Mouse (Mus musculus) intestine, embryonic 15.5 days (tissue): ENCODE measurements around the gene B3gnt5. TPM values are rescaled to one million over a fixed set of nuclear protein-coding genes. Genes with fewer than 3 reads are reported as not detected.

Experiments used
- polyA plus RNA-seq: library from polyadenylated mRNA; unstranded; fragments of >200 nt; fragmentation: Nextera tagmentation; extraction: Ambion mirVana; gene quantifications from 2 replicates; pipeline ENCODE4 v1.2.1, GENCODE M21; 2015

Gene B3gnt5
- polyA plus RNA-seq, 1 experiment from 2014 or later, result 11.1 TPM

Other genes starting within 250 kb of the B3gnt5 start
- not detected in 2 replicates for gene Olfr167, start 237.9 kb upstream of the B3gnt5 start, polyA plus RNA-seq
- not detected in 2 replicates for gene Olfr168, start 224.7 kb upstream of the B3gnt5 start, polyA plus RNA-seq
- gene Olfr169, start 188.4 kb upstream of the B3gnt5 start, polyA plus RNA-seq, result not detected in 2 replicates
- gene Olfr170, start 148.3 kb upstream of the B3gnt5 start, polyA plus RNA-seq, result not detected in 2 replicates
- not detected in 2 replicates for gene Olfr171, start 130.3 kb upstream of the B3gnt5 start, polyA plus RNA-seq
- 0.05 and 0.06 TPM in 2 replicates for gene Lamp3, start 53.8 kb upstream of the B3gnt5 start, polyA plus RNA-seq
- 8.2 and 9.1 TPM in 2 replicates for gene Klhl6, start 222.8 kb downstream of the B3gnt5 start, polyA plus RNA-seq